Mouse (Mus musculus) brain, embryonic 14.5 days (tissue): Measurements from ENCODE around the gene Mcm3. TPM values are rescaled to one million over a fixed set of nuclear protein-coding genes. Genes with fewer than 3 reads are reported as not detected.

Source experiments
- DNase-seq: peaks from one replicate; pipeline ENCODE4 v3.0.0-alpha.2; 2011; ENCODE audit warnings: low read depth
- CTCF ChIP-seq: fragments of 200-500 bp; IDR thresholded peaks from 2 replicates; pipeline ENCODE4 v1.5.1; 2012; ENCODE audit warnings: inconsistent platforms, mild to moderate bottlenecking, moderate library complexity, borderline replicate concordance; ENCODE audit not compliant: insufficient read depth, insufficient read length; ENCODE audit errors: extremely low read depth
- POLR2A ChIP-seq: fragments of 200-500 bp; IDR thresholded peaks from 2 replicates; pipeline ENCODE4 v1.6.1; 2012; ENCODE audit warnings: mild to moderate bottlenecking, inconsistent platforms, borderline replicate concordance; ENCODE audit not compliant: poor library complexity, insufficient read depth, insufficient read length, severe bottlenecking; ENCODE audit errors: extremely low read depth
- polyA plus RNA-seq: library from polyadenylated mRNA; depleted of rRNA; stranded (reverse); fragments of >200 nt; gene quantifications from 2 replicates; pipeline ENCODE4 v1.2.3, GENCODE M21; 2012

Gene Mcm3
- polyA plus RNA-seq, 1 experiment: 29.0 TPM

DNA sequence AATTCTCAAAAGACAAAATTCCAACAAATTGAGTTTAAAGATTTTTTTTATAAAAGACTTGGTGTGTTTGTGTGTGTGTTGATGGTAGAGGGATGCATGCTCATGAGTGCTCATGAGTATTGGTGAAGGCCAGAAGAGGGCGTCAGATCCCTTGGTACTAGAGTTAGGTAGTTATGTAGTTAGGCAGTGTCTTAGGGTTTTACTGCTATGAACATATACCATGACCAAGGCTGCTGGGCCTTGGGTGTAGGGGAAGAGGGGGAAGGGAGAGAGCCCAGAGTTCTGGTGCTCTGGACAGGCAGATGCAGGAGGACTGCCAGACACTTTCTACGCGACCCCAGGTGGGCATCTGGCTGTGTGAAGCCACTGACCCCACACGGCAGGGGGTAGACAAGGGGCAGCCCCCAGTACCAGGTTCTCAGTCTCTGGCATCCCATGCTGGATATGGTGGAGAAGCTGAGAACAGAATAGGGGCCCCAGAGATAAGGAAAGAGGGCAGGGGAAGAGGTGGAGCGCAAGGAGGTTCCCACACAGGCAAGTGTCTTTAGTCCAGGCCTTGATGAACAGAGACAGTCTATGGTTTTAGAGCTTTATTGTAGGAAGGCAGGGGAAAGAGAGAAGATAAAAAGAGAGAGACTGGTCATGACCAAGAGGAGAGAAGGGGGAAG is 12.5 kb upstream of the Mcm3 start:
- TF ChIP-seq POLR2A (no peak), CTCF (no peak)
- no peak for DNase-seq

DNA sequence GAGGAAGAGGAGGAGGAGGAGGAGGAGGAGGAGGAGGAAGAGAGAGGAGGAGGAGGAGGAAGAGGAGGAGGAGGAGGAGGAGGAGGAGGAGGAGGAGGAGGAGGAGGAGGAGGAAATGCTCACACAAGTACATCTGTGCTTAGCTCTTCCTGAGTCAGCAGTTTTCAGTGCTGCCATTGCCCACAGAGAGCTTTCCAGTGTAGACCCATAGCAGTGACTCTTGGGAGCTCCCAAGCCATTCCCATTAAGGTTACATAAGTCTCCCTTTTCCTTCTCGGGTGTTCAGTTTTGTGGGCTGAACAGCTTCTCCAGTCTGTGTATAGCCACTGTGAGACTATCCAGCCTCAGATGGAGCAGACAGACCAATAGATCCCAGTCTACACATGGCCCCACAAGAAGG is 10.4 kb upstream of the Mcm3 start:
- DNase-seq: no peak
- TF ChIP-seq CTCF: no peak
- no peak for TF ChIP-seq POLR2A

DNA sequence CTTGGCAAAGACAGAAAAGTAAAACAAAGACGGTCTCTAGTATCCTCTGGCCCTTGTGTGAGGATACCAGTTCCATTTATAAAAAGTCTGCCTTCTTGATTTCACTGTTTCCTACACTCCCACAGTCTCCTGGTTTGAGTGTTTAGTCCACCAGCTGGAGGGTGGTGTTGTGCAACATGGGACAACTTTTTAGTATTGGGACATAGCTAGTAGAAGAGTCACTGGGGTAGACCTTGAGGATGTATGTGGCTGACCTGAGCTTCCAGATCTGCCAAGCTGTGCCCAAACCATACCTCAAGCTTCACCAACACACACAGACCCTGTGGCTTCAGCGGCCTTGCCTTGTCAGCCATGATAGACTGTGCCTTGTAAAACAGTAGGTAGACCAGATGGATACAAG is 7.9 kb upstream of the Mcm3 start:
- TF ChIP-seq POLR2A (no peak), CTCF (no peak)

DNA sequence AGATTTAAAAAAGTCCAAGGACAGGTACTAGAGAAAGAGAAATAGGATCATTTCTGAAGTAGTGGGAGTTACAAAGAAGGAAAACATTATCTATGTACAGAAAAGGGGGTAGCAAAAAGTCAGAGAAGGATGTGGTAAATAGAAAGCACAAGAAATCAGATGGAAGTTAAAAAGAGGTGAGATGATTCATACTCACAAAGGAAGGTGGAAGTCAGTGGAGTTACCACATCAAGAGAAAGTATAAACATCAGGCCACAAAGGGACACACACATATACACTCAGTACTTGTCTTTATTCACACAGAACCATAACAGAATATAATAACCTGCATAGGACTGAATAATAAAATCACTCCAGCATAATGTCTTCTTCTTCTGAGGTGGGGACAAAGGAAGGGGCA is 4.9 kb upstream of the Mcm3 start:
- TF ChIP-seq POLR2A (no peak), CTCF (no peak)
- DNase-seq: no peak

More for the DNA sequence above, 7.9 kb upstream of the Mcm3 start:
- no peak for DNase-seq

DNA sequence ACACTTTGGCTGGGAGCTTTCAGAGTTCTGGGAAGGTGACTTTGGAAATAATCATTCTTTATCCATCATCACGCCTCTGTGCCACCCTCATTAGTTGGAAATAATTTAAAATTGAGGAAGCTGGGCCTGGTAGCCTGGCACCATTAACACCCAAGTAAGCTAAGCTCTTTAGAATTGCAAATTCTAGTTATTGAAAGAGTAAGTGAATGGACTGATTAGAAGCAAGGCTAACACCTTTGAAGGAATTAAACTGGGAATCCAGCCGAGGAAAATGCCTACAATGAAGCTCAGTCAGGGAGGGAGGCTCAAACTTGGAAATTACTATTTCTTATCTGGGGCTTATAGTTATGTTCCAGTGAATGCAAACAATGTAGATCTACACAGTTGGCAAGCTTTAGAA is 3.8 kb upstream of the Mcm3 start:
- TF ChIP-seq POLR2A (no peak), CTCF (no peak)
- DNase-seq: peak; percentile 88

DNA sequence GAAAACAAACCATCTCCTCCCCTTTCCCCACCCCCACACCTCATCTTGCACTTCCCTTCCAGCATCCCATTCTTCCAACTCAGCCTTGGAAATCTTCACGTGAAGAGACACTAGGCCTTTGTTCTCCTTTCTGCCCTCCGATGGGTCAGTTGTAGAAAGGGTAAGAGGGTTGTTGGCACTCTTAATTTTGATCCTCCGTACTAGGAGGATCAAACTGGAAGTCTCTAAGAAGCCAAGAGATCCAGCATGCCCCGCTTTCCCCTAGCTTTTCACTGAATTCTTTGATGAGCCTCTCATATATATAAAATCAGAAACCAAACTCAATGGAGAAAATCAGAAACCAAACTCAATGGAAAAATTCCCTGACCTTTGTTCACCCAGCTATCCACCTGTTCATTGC is 3.4 kb upstream of the Mcm3 start:
- peak; percentile 52 for DNase-seq
- TF ChIP-seq POLR2A: no peak

DNA sequence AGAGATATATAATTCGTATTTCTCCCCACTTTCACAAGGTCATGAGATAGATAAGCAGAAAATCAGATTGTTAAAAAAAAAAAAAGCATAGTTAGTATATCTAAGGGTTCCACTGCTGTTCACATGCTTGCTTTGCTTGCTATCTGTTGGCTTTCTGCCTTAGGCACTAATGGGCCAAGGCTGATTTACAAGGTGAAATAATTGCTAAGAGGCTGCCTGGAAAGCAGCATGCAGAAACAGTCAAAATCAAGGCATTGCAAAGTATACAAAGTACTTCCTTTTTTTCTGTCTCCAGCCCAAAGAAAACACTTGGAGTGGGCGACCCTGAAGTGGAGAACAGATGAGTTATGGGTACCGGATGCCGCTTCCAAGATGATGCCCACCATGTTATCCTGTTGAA is 847 bp upstream of the Mcm3 start:
- DNase-seq: no peak
- TF ChIP-seq POLR2A (no peak), CTCF (no peak)

DNA sequence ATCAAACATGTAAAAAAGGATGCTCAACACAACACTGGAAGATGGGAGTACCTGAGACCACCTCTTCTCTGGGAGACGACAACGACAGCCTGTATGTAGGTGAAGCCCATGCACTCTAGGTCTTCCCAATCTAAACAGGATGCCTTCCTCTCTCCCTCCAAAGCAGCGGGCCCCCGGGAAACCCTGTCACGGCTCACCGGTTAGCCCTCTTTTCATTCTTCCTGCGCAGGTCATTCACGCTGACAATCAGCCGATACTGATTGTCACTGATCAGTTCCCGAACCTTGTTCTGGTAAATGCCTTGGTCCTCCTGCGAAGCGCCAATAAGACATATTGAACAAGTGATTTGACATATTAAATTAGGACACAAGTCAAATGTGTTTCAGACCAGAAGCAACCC is 2.5 kb downstream of the Mcm3 start:
- no peak for TF ChIP-seq POLR2A
- no peak for TF ChIP-seq CTCF
- no peak for DNase-seq

DNA sequence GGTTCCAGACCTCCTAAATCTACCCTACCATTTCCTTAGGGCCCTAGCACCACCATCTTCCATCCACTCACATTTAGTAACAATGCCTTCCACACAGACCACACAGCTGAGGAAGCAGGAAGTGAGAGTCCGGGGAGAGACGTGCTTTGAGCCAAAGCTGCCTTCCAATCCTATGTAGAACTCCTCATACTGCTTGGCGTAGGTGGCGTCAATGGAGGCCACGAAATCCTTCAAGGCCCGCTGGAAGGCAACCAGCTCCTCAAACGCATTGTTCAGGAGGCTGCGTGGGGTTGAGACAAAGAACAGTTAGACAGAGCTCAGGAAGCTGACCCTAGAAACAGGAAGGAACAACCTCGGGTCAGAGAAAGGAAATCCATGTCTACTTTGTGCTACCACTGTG is 2.9 kb downstream of the Mcm3 start:
- TF ChIP-seq POLR2A: no peak
- TF ChIP-seq CTCF: no peak
- DNase-seq: no peak

DNA sequence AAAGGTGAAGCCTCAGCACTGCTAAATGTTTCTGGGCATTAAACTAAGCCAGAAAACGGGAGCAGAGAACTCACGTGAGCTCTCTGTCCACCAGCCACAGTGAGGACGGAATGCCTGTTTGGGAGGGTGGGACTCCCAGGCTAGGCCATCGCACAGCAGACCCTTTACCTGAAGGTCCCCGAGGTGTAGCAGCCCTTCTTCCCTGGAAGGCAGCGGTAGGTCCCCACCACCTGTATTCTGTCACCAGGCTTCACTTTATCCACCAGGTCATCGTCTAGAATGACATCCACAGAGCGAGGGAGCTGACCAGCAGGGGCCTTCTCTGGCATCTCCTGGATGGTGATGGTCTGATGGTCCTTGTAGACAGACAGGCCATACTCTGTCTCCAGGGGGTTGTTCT is 5.6 kb downstream of the Mcm3 start:
- DNase-seq: no peak
- TF ChIP-seq CTCF: no peak
- TF ChIP-seq POLR2A: no peak

DNA sequence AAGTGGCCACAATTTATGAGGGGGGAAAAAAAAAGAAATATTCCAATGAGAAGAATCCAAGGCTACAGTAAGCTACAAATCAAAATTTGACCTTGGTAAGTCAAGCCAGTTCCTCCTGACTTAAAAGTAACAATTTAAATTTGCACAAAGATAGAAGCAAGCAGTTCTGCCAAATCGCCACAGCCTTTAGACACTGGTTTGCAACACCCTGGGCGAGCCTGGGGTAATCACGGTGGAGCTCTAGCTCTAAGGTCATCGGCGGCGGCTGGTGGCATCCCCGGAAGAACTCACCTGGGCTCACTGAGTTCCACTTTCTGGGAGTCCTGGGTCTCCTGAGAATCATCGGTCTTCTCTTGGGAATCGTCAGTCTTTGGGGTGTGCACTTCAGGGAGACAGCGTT is 15.6 kb downstream of the Mcm3 start:
- no peak for TF ChIP-seq POLR2A
- no peak for TF ChIP-seq CTCF
- DNase-seq: no peak

DNA sequence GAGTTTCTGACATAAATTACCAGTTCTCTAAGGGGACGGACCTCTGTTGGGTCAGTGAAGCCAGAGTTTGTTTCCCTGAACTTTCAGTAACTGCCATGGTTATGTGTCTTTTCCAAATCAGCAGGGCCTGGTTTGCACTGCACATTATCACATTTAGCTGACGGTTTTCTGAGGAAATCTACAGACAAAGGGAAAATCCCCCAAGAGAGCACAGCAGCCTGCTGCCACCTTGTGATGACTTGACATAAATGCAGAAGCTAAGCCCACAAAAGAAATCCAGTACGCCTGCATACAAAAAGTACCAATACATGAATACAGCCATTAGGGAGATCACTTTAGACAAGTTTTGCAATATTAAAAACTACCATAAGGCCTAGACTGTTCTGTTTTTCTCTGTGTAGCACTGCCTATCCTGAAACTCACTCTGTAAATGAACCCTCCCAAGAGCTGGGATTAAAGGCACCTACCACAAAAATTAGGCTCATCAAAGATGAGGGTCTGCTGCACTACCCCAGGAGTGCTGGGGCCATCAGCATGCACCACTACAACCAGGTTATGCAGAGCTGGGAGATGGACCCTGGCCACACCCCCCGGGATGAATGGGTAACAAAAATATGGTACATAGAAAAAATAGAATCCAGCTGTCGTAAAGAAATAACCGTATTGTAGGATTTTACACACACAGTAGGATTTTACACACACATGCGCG is 18.3 kb downstream of the Mcm3 start:
- DNase-seq: peak; percentile 92
- TF ChIP-seq CTCF (peak; percentile 69; the same call in 1 of the 2 replicates), POLR2A (no peak)

DNA sequence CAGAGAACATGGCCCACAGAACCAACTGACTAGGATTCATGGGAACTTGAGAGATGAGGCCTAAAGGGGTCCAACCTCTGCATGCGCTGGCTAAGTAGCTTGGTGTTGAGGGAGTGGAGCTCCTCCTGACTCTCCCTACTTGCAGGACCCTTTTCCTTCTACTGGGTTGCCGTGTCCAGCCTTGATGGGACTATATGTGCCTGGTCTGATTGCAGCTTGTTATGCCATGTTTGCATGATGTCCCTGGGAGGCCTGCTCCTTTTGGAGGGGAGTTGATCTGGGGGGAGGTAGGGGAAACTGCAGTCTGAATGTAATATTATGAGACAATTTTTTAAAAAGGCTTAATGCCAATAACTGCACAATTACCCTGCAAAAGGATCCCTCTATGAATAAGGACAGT is 18.8 kb downstream of the Mcm3 start:
- DNase-seq: no peak
- no peak for TF ChIP-seq POLR2A
- TF ChIP-seq CTCF: no peak
